Mouse (Mus musculus) liver, embryonic 14 days (tissue): Measurements from ENCODE around the gene Echdc3. TPM values are rescaled to one million over a fixed set of nuclear protein-coding genes. Genes with fewer than 3 reads are reported as not detected.

Experiments used
- polyA plus RNA-seq: library from polyadenylated mRNA; depleted of rRNA; stranded (reverse); fragments of >200 nt; gene quantifications from 2 replicates; pipeline ENCODE4 v1.2.3, GENCODE M21; 2012; rRNA removed

Gene Echdc3
- polyA plus RNA-seq = 7.8 and 8.9 TPM in 2 replicates

GRCm38 (mm10) chr2:6212724-6213511 lies at the start of gene Echdc3:
Echdc3 (minus strand) TSS chr2:6213033.

Other genes starting within 250 kb of the Echdc3 start
- gene Proser2, start 82.8 kb downstream of the Echdc3 start, polyA plus RNA-seq = 1.6 and 2.1 TPM in 2 replicates
- 3.4 and 3.8 TPM in 2 replicates for gene Usp6nl, start 109.6 kb upstream of the Echdc3 start, polyA plus RNA-seq